ENCODE assay signal across 20 mouse cellular contexts in the genomic region with DNA sequence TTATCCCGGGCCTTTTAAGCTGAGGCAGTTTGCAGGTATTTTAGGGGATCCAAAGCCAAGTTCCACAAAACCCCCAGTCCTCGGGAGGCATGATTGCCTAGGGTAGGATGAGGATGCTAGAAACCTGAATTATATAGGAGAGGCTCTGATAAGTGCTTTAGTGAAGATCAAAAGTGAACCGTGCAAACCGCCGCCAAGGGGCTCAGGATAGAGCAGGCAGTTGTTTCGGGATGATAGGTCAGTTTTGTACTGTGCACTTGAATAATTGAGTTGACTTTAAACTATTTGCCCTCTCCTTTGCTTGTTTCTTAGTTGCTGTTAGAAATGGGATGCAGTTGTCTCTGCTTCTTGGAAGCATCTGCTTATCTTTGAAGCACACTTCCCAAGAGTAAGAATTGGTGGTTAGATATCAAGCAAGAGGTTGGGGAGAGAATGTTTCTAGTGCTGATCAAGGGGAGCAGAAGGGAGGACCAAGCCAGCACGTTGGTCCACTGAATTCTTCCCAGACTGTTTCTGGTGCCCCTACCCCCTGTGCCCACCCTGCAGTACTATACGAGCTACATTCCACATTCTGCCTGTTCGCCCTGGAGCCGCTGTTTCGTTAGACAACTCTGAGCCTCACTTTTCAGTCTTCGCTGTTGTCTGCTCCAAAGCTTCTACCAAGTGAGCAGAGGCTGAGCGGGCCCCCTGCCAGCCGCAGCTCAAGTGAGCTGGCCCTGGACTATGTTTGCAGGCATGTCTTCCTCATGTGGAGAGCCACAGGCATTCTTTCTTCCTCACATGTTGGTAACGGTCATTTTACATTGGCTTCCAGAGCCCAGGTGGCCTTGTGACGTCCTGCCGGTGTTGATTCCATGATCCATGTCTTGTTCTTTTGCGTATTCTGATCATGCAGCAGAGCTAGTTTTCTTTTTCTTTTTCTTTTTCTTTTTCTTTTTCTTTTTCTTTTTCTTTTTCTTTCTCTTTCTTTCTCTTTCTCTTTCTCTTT.
A peak's percentile ranks its signal among the peaks of the same experiment; 100 is the strongest.
DNase-seq lines count a peak whose midpoint lies in the region; ATAC-seq and TF ChIP-seq lines count a peak whose summit lies in the region.
"Had no signal": no experiment of that assay in that cellular context is flagged by ENCODE, and none has a peak within 500 bp of the region (broad histone marks: within the 10 kb centered on the region; RNA-seq: fewer than 3 reads in every experiment).

No protein-coding gene starts in this region.

- peak overlapping the region; percentile 67 for H3K9ac ChIP-seq in MEL (ENCODE audit: control insufficient read depth, low read depth, low read length, poor library complexity, severe bottlenecking)
- H3K9ac ChIP-seq in liver, postnatal 0 days (replicated peaks) = 0 out of 2 replicates have a peak overlapping the region, but pooled peaks have one; percentile 30
- H3K9ac ChIP-seq: hindbrain, embryonic 15.5 days; intestine, embryonic 15.5 days had no signal

- ATAC-seq in liver, postnatal 0 days = peak; percentile 89
- ATAC-seq: forebrain, embryonic 14.5 days; intestine, embryonic 15.5 days had no signal

- no peak for TF ChIP-seq RAD21 in MEL (IDR thresholded peaks at IDR 0.05; ENCODE audit: low read depth, low read length)

- peak overlapping the region; percentile 95 for H3K27ac ChIP-seq in MEL (ENCODE audit: control insufficient read depth, low read depth, low read length)
- peak overlapping the region; percentile 52 for H3K27ac ChIP-seq in liver, postnatal 0 days (ENCODE audit: low read depth)
- H3K27ac ChIP-seq: embryonic facial prominence, embryonic 10.5 days; heart, adult 2 months; hindbrain, embryonic 15.5 days; intestine, embryonic 15.5 days; kidney, postnatal 0 days; layer of hippocampus, adult 2 months; stomach, postnatal 0 days had no signal

- H3K4me1 ChIP-seq in MEL (ENCODE audit: control insufficient read depth in 1 of 2, insufficient read depth in 2 of 2, low read length in 2 of 2) = peaks cover 12 to 28% of the 10 kb centered on the region in 2 experiments
- no peaks in the 10 kb centered on the region for H3K4me1 ChIP-seq in liver, postnatal 0 days (ENCODE audit: insufficient read depth)
- H3K4me1 ChIP-seq: embryonic facial prominence, embryonic 10.5 days; hindbrain, embryonic 15.5 days; intestine, embryonic 15.5 days had no signal

- WGBS in liver, postnatal 0 days (ENCODE audit: insufficient replicate concordance) = 68% methylated on average over 18 of the region's 18 CpGs

- no peaks in the 10 kb centered on the region; the same call in 1 of the 2 replicates for H3K79me2 ChIP-seq in MEL (ENCODE audit: control insufficient read depth, insufficient read depth, low read length, poor library complexity)

- H3K9me3 ChIP-seq in MEL (replicated peaks; ENCODE audit: insufficient read depth, low read length) = no peaks in the 10 kb centered on the region
- H3K9me3 ChIP-seq in liver, postnatal 0 days (ENCODE audit: low read length) = no peaks in the 10 kb centered on the region; the same call in 1 of the 2 replicates
- H3K9me3 ChIP-seq: embryonic facial prominence, embryonic 10.5 days; hindbrain, embryonic 15.5 days; intestine, embryonic 15.5 days had no signal

- H3K36me3 ChIP-seq in MEL (ENCODE audit: control insufficient read depth in 1 of 2, insufficient read depth in 2 of 2, low read length in 2 of 2) = peaks cover 7 to 26% of the 10 kb centered on the region in 2 experiments; a peak in 3 of 4 replicates
- peaks cover 22% of the 10 kb centered on the region for H3K36me3 ChIP-seq in liver, postnatal 0 days (replicated peaks; ENCODE audit: insufficient read depth, low read length)

- TF ChIP-seq POLR2A in MEL (IDR thresholded peaks at IDR 0.05; ENCODE audit: control insufficient read depth in 1 of 2, insufficient read depth in 1 of 2, low read depth in 1 of 2, low read length in 2 of 2, poor library complexity in 1 of 2) = peak; percentile 54 to 64; a peak in 3 of 4 replicates

- H3K4me3 ChIP-seq in MEL (ENCODE audit: control insufficient read depth in 1 of 2, insufficient read depth in 1 of 2, low read depth in 2 of 2, low read length in 2 of 2) = peak overlapping the region; percentile 52 to 53
- no peak overlapping the region for H3K4me3 ChIP-seq in liver, postnatal 0 days (ENCODE audit: low read depth, low read length)
- H3K4me3 ChIP-seq: embryonic facial prominence, embryonic 10.5 days; heart, adult 2 months; hindbrain, embryonic 15.5 days; intestine, embryonic 15.5 days; layer of hippocampus, adult 2 months had no signal

- no peak for TF ChIP-seq CTCF in MEL (IDR thresholded peaks at IDR 0.05 in 2 of 3, conservative IDR thresholded peaks at IDR 0.05 in 1 of 3; ENCODE audit: control insufficient read depth in 1 of 3, insufficient read depth in 1 of 3, low read depth in 2 of 3, low read length in 3 of 3, poor library complexity in 1 of 3, severe bottlenecking in 1 of 3)
- TF ChIP-seq CTCF in liver, postnatal 0 days (IDR thresholded peaks at IDR 0.05; ENCODE audit: low read depth) = no peak

- DNase-seq in MEL (ENCODE audit: low read depth, low spot score) (peak; percentile 91), liver (peak; percentile 41)
- peak; percentile 7 for DNase-seq in c-Kit-positive CD71-negative TER-119-negative erythroid progenitor cells, embryonic 14.5 days (ENCODE audit: low read depth)
- DNase-seq in liver, postnatal 0 days = no peak
- DNase-seq in embryo, embryonic 11 days = no peak
- no peak for DNase-seq in kidney, postnatal 36 days
- DNase-seq in cerebellum, postnatal 4 days (ENCODE audit: low spot score in 2 of 2) = no peak
- DNase-seq: cerebellum, postnatal 25 days; gastrocnemius, postnatal 14 days; heart, adult 2 months; heart, postnatal 4 days; left cerebral cortex, postnatal 4 days; lung, postnatal 10 days had no signal

- peak; percentile 98 for TF ChIP-seq EP300 in MEL (IDR thresholded peaks at IDR 0.05; ENCODE audit: low read depth in 1 of 2, low read length in 2 of 2)
- peak; percentile 94 for TF ChIP-seq EP300 in liver, postnatal 0 days (IDR thresholded peaks at IDR 0.05; ENCODE audit: low read depth)

- H3K4me2 ChIP-seq in liver, postnatal 0 days (ENCODE audit: low read depth, low read length) = peak overlapping the region; percentile 40
- H3K4me2 ChIP-seq: hindbrain, embryonic 15.5 days; intestine, embryonic 15.5 days had no signal

- H3K27me3 ChIP-seq in MEL (ENCODE audit: control insufficient read depth in 1 of 2, insufficient read depth in 2 of 2, low read length in 2 of 2) = no peaks in the 10 kb centered on the region
- H3K27me3 ChIP-seq in liver, postnatal 0 days (ENCODE audit: insufficient read depth, low read length) = no peaks in the 10 kb centered on the region
- H3K27me3 ChIP-seq: hindbrain, embryonic 15.5 days; intestine, embryonic 15.5 days had no signal

TF ChIP-seq in MEL, 35 proteins besides CTCF, POLR2A, EP300 and RAD21 (continues in another document):
- TF ChIP-seq RCOR1 (IDR thresholded peaks at IDR 0.05; ENCODE audit: low read depth, low read length) (peak; percentile 95), GABPA (IDR thresholded peaks at IDR 0.05; ENCODE audit: low read depth, low read length) (no peak), TBP (IDR thresholded peaks at IDR 0.05; ENCODE audit: low read depth, low read length) (peak; percentile 64), ZKSCAN1 (IDR thresholded peaks at IDR 0.05; ENCODE audit: low read depth, low read length) (no peak), MAZ (IDR thresholded peaks at IDR 0.05; ENCODE audit: low read depth, low read length) (0 out of 2 replicates have a peak, but pooled peaks have one; percentile 35), CHD1 (IDR thresholded peaks at IDR 0.05; ENCODE audit: low read depth, low read length) (peak; percentile 68; the same call in 1 of the 2 replicates), SMC3 (IDR thresholded peaks at IDR 0.05; ENCODE audit: low read depth, low read length) (no peak), NELFE (IDR thresholded peaks at IDR 0.05; ENCODE audit: low read depth, low read length) (peak; percentile 55), MXI1 (IDR thresholded peaks at IDR 0.05; ENCODE audit: low read depth, low read length) (peak; percentile 78), POLR2AphosphoS5 (IDR thresholded peaks at IDR 0.05; ENCODE audit: borderline replicate concordance, low read depth, low read length) (no peak), ELF1 (IDR thresholded peaks at IDR 0.05; ENCODE audit: low read depth, low read length) (no peak), ZC3H11A (IDR thresholded peaks at IDR 0.05; ENCODE audit: low read depth, low read length) (no peak), NRF1 (IDR thresholded peaks at IDR 0.05; ENCODE audit: insufficient read depth, low read depth, low read length, poor library complexity, severe bottlenecking) (no peak), MYC (IDR thresholded peaks at IDR 0.05; ENCODE audit: low read depth, low read length) (peak; percentile 77), HCFC1 (IDR thresholded peaks at IDR 0.05; ENCODE audit: low read depth, low read length) (peak; percentile 15; the same call in 1 of the 2 replicates), MAX (IDR thresholded peaks at IDR 0.05; ENCODE audit: low read length) (peak; percentile 63; the same call in 1 of the 2 replicates), TCF12 (IDR thresholded peaks at IDR 0.05; ENCODE audit: low read depth, low read length) (peak; percentile 97), GATA1 (IDR thresholded peaks at IDR 0.05; ENCODE audit: low read depth, low read length) (peak; percentile 97), USF1 (IDR thresholded peaks at IDR 0.05; ENCODE audit: low read depth, low read length) (peak; percentile 57), ZNF384 (IDR thresholded peaks at IDR 0.05; ENCODE audit: low read depth, low read length) (no peak), UBTF (IDR thresholded peaks at IDR 0.05; ENCODE audit: borderline replicate concordance, insufficient read depth, low read depth, low read length) (0 out of 2 replicates have a peak, but pooled peaks have one; percentile 75), BHLHE40 (IDR thresholded peaks at IDR 0.05; ENCODE audit: borderline replicate concordance, low read depth, low read length) (peak; percentile 70; the same call in 1 of the 2 replicates), MYB (IDR thresholded peaks at IDR 0.05; ENCODE audit: low read depth, low read length) (peak; percentile 87), MEF2A (IDR thresholded peaks at IDR 0.05; ENCODE audit: extremely low read depth, insufficient replicate concordance, low read depth, low read length, poor library complexity, severe bottlenecking) (no peak), ZMIZ1 (IDR thresholded peaks at IDR 0.05; ENCODE audit: low read depth, low read length) (peak; percentile 71), POLR2AphosphoS2 (IDR thresholded peaks at IDR 0.05; ENCODE audit: low read length) (peak; percentile 55), JUND (IDR thresholded peaks at IDR 0.05; ENCODE audit: low read depth, low read length) (no peak), E2F4 (IDR thresholded peaks at IDR 0.05; ENCODE audit: borderline replicate concordance, low read depth, low read length) (peak; percentile 66; the same call in 1 of the 2 replicates), TAL1 (IDR thresholded peaks at IDR 0.05; ENCODE audit: low read length) (peak; percentile 94), KAT2A (conservative IDR thresholded peaks at IDR 0.05; ENCODE audit: low read depth, low read length) (no peak)

Comparison
In these comparisons a context has a peak if more than half of its experiments do, and no peak if none do; other contexts are left out.
1. DNase-seq: peak in MEL (single experiment), c-Kit-positive CD71-negative TER-119-negative erythroid progenitor cells, embryonic 14.5 days (single experiment) and liver (single experiment); none in liver, postnatal 0 days (single experiment), embryo, embryonic 11 days (single experiment), kidney, postnatal 36 days (0 of 2) and cerebellum, postnatal 4 days (0 of 2).